Mouse (Mus musculus) CH12.LX (cell line): ENCODE results near the gene Tex14. TPM values are rescaled to one million over a fixed set of nuclear protein-coding genes. Genes with fewer than 3 reads are reported as not detected.

Experiments used
- DNase-seq: peaks from one replicate; pipeline ENCODE4 v3.0.0-alpha.2; 2013; ENCODE audit errors: extremely low read depth
- H3K27ac ChIP-seq: 2 replicates; pipeline ENCODE4 v1.5.1; 2012; ENCODE audit warnings: low read depth, mild to moderate bottlenecking, control low read depth, moderate library complexity; ENCODE audit not compliant: insufficient read depth
- H3K27me3 ChIP-seq: replicated peaks from 2 replicates; pipeline ENCODE3; 2012; ENCODE audit warnings: inconsistent platforms
- H3K36me3 ChIP-seq, 2 experiments: replicated peaks in 1 of 2; 2 replicates each; pipeline versions ENCODE3 to v1.6.1; 2012; ENCODE audit warnings: inconsistent platforms in 1 of 2, low read length in 1 of 2, mild to moderate bottlenecking in 1 of 2, mixed read lengths in 1 of 2, moderate library complexity in 1 of 2; ENCODE audit not compliant: control insufficient read depth in 1 of 2, insufficient read depth in 1 of 2
- H3K4me1 ChIP-seq, 2 experiments: 2 replicates each; pipeline ENCODE4 v1.6.1; 2012; ENCODE audit warnings: inconsistent platforms in 1 of 2, moderate library complexity in 1 of 2; ENCODE audit not compliant: insufficient read depth in 2 of 2, control insufficient read depth in 1 of 2
- H3K4me2 ChIP-seq: 2 replicates; pipeline ENCODE4 v1.6.1; 2012; ENCODE audit warnings: low read depth, mild to moderate bottlenecking, control low read depth; ENCODE audit not compliant: poor library complexity, insufficient read depth, severe bottlenecking
- H3K4me3 ChIP-seq, 3 experiments: fragments of 150-350 bp in 1 of 3; sonication (generic) in 1 of 3; replicated peaks in 1 of 3; 2 replicates each; pipeline versions ENCODE3 to v1.5.1; 2011 to 2012; ENCODE audit warnings: low read depth in 2 of 3, low read length in 2 of 3, mild to moderate bottlenecking in 2 of 3, moderate library complexity in 2 of 3, control low read depth in 1 of 3, improper control_type of control experiment in 1 of 3, inconsistent platforms in 1 of 3, mixed read lengths in 1 of 3; ENCODE audit not compliant: poor library complexity in 1 of 3
- H3K79me2 ChIP-seq: replicated peaks from 2 replicates; pipeline ENCODE4 v1.6.1; 2012; ENCODE audit warnings: mild to moderate bottlenecking, moderate library complexity; ENCODE audit not compliant: control insufficient read depth, poor library complexity, insufficient read depth, severe bottlenecking; ENCODE audit errors: extremely low read depth
- H3K9ac ChIP-seq: 2 replicates; pipeline ENCODE4 v1.6.1; 2012; ENCODE audit warnings: low read depth, mild to moderate bottlenecking, control low read depth, moderate library complexity; ENCODE audit not compliant: insufficient read depth
- H3K9me3 ChIP-seq: replicated peaks from 2 replicates; pipeline ENCODE3; 2012; ENCODE audit warnings: low read length, inconsistent platforms, mixed read lengths
- BHLHE40 ChIP-seq: IDR thresholded peaks from 2 replicates; pipeline ENCODE4 v1.6.1; 2011; ENCODE audit warnings: mild to moderate bottlenecking, low read depth, low read length, improper control_type of control experiment
- CHD2 ChIP-seq: IDR thresholded peaks from 2 replicates; pipeline ENCODE4 v1.6.1; 2011; ENCODE audit warnings: low read length, improper control_type of control experiment
- E2F4 ChIP-seq: IDR thresholded peaks from 2 replicates; pipeline ENCODE4 v1.6.1; 2011; ENCODE audit warnings: low read depth, low read length, improper control_type of control experiment; ENCODE audit not compliant: insufficient replicate concordance
- ELF1 ChIP-seq: IDR thresholded peaks from 2 replicates; pipeline ENCODE4 v1.6.1; 2014; ENCODE audit warnings: low read depth, mild to moderate bottlenecking, inconsistent platforms, low read length, improper control_type of control experiment
- EP300 ChIP-seq: IDR thresholded peaks from 2 replicates; pipeline ENCODE4 v1.6.1; 2011; ENCODE audit warnings: low read length, improper control_type of control experiment
- MAX ChIP-seq: IDR thresholded peaks from 2 replicates; pipeline ENCODE4 v1.6.1; 2011; ENCODE audit warnings: low read length, improper control_type of control experiment
- MAZ ChIP-seq: IDR thresholded peaks from 2 replicates; pipeline ENCODE4 v1.6.1; 2012; ENCODE audit warnings: low read depth, mild to moderate bottlenecking, inconsistent platforms, low read length, improper control_type of control experiment, moderate library complexity
- POLR2AphosphoS2 ChIP-seq: IDR thresholded peaks from 2 replicates; pipeline ENCODE4 v1.6.1; 2011; ENCODE audit warnings: low read depth, low read length, improper control_type of control experiment
- RCOR1 ChIP-seq: conservative IDR thresholded peaks from 2 replicates; pipeline ENCODE4 v1.6.1; 2012; ENCODE audit warnings: low read depth, mild to moderate bottlenecking, inconsistent platforms, low read length, improper control_type of control experiment
- TBP ChIP-seq: conservative IDR thresholded peaks from 2 replicates; pipeline ENCODE4 v1.6.1; 2011; ENCODE audit warnings: low read depth, low read length, improper control_type of control experiment
- USF1 ChIP-seq: IDR thresholded peaks from 2 replicates; pipeline ENCODE4 v1.6.1; 2014; ENCODE audit warnings: low read depth, mild to moderate bottlenecking, inconsistent platforms, low read length, improper control_type of control experiment
- USF2 ChIP-seq: conservative IDR thresholded peaks from 2 replicates; pipeline ENCODE4 v1.6.1; 2011; ENCODE audit warnings: low read depth, low read length, improper control_type of control experiment
- ZKSCAN1 ChIP-seq: IDR thresholded peaks from 2 replicates; pipeline ENCODE4 v1.6.1; 2012; ENCODE audit warnings: low read depth, inconsistent platforms, low read length, improper control_type of control experiment, borderline replicate concordance
- ZNF384 ChIP-seq: IDR thresholded peaks from 2 replicates; pipeline ENCODE4 v1.6.1; 2012; ENCODE audit warnings: low read depth, low read length, improper control_type of control experiment, inconsistent platforms
- dilution Hi-C: fragments of 300-500 bp; cut with MboI; formaldehyde crosslinking; loops from 2 replicates; pipeline ENCODE4 v1.14.3; 2020; ENCODE audit warnings: low sequenced_read_pairs; ENCODE audit not compliant: extremely low pct_unique_long_range_greater_than_20kb, extremely low pct_ligation_motif_present
- in situ Hi-C: fragments of 300-500 bp; cut with MboI; formaldehyde crosslinking; loops from 3 replicates; pipeline ENCODE4 v1.14.3; 2019; ENCODE audit warnings: low sequenced_read_pairs, low pct_ligation_motif_present, low pct_unique_long_range_greater_than_20kb, mixed read lengths
- polyA plus RNA-seq: library from polyadenylated mRNA; unstranded; fragments of >175 nt; gene quantifications from 2 replicates; pipeline ENCODE4 v1.2.1, GENCODE M21; 2012; ENCODE audit warnings: low read depth; ENCODE audit not compliant: insufficient read length
- total RNA-seq, 2 experiments: library from RNA; depleted of rRNA; stranded (reverse); fragments of 300-350 nt in 1 of 2; fragments of >200 nt in 1 of 2; gene quantifications; 2 replicates each; pipeline ENCODE4 v1.2.3; 2012 to 2014

The Tex14 gene
- total and polyA plus RNA-seq, 3 experiments = 1.3 to 2.1 (median 1.4) TPM

DNA sequence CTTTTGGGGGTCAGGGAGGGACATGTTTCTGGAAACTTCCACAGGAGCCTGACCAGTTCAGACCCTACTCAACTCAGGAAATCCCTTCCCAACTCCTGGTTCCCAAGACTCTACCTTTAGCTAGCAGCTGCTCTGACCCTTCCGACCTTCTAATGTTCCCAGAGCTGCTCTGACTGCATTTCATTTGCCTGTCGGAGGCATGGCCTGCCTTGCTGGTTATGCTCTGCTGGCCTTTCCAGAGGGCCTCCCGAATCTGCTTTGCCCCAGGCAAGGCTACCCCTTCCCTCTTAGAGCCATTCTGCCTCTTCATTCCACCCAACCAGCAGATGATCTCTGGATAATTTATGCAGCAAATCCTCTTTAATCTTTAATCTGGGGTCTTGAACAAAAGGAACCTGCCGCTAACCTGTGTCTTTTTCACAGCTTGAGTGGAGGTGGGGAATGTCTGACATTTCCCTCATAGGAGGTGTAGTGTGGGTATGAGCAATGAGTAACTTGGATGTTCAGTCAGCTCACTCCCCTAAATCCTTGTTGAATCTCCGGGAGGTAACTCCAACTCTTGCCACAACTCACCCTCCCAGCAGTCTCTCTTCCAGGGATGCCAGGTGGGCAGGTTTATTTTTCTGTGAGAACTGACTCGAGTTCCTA lies 172.9 kb downstream of the Tex14 start:
- H3K27ac ChIP-seq = no peak overlapping the region
- in situ Hi-C loops (no loop called here), dilution Hi-C loops (no loop called here)
- peak overlapping the region; percentile 65 for H3K4me2 ChIP-seq
- no peak overlapping the region for H3K9ac ChIP-seq
- H3K27me3 ChIP-seq = peaks cover 61% of the 10 kb centered on the region
- H3K9me3 ChIP-seq = no peaks in the 10 kb centered on the region
- H3K79me2 ChIP-seq = no peaks in the 10 kb centered on the region
- H3K36me3 ChIP-seq = no peaks in the 10 kb centered on the region
- no peak overlapping the region for H3K4me3 ChIP-seq
- peaks cover 15 to 33% of the 10 kb centered on the region in 2 experiments for H3K4me1 ChIP-seq
- TF ChIP-seq TBP (no peak), CHD2 (no peak), E2F4 (no peak), POLR2AphosphoS2 (no peak), USF2 (no peak), BHLHE40 (no peak), RCOR1 (no peak), MAZ (no peak), ELF1 (no peak), ZKSCAN1 (no peak), EP300 (no peak), MAX (no peak)
- DNase-seq = no peak

DNA sequence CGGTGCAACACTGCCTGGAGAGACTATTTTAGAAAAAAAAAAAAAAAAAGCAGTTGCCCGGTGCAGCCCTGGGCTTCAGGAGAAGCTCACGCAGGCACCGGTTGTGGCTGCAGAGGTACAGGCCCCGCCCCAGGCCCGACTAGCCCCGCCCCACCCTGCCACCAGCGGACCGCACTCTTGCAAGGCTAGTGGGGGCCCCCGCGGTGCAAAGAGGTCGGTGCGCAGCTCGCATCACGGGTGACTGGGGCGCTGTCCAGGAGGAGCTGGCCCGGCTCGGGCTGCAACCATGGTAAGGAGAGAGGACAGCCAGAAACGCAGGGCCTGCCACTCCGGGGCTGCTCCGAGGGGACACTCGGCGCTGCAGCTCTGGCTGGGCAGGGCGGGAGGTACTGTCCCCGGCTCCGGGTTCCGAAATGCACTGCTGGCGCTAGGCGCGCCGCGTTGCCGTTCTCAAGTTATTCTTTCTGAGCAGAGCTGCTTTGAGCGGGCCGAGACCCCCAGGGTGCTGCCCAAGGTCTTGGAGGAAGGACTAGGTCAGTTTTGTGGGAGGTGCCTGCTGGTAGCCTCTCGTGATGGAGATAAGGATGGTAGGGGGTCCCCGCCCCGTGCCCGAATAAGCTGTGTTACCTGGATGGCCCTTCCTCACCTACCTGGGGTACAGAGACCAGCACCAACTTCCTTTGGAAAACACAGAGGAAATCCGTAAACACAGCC lies 173.5 kb downstream of the Tex14 start:
- H3K27me3 ChIP-seq = peaks cover 57% of the 10 kb centered on the region
- dilution Hi-C loops = no loop called here

More for the DNA sequence above, 173.5 kb downstream of the Tex14 start:
- no peak overlapping the region for H3K9ac ChIP-seq
- no peak for DNase-seq
- H3K79me2 ChIP-seq = no peaks in the 10 kb centered on the region
- no peak overlapping the region for H3K27ac ChIP-seq
- in situ Hi-C loops = no loop called here
- peak overlapping the region; percentile 65 for H3K4me2 ChIP-seq
- peaks cover 21 to 38% of the 10 kb centered on the region in 2 experiments for H3K4me1 ChIP-seq
- H3K4me3 ChIP-seq = peak overlapping the region in 1 of 3 experiments; percentile 41
- no peaks in the 10 kb centered on the region for H3K9me3 ChIP-seq
- H3K36me3 ChIP-seq = no peaks in the 10 kb centered on the region
- TF ChIP-seq ZNF384 (peak; percentile 59; the same call in 1 of the 2 replicates), USF1 (no peak)
